Mouse (Mus musculus) embryonic fibroblast, embryonic 13.5 days (primary cell): ENCODE results near the gene Uba2.

Source experiments
- CTCF ChIP-seq: IDR thresholded peaks from 2 replicates; pipeline ENCODE4 v1.5.1; 2011; ENCODE audit warnings: mild to moderate bottlenecking, control low read depth, low read length, moderate library complexity, borderline replicate concordance; ENCODE audit not compliant: insufficient read depth
- POLR2A ChIP-seq: IDR thresholded peaks from 2 replicates; pipeline ENCODE4 v1.6.1; 2011; ENCODE audit warnings: low read depth, mild to moderate bottlenecking, control low read depth, low read length, moderate library complexity

- TF ChIP-seq CTCF (no peak), POLR2A (no peak)
Measured at GRCm38 (mm10) chr7:34172251-34172650, 2.9 kb upstream of the Uba2 start.
